Mouse (Mus musculus): Measurements from ENCODE around the gene Smok2b.
"Not testable (repeated sequence)": the region's sequence is repeated elsewhere in the genome, so short reads cannot be mapped to it uniquely, and the experiment has no call there.

- TF ChIP-seq CTCF (IDR thresholded peaks at IDR 0.05; ENCODE audit: low read depth, low read length); POLR2A (IDR thresholded peaks at IDR 0.05; ENCODE audit: extremely low read depth, insufficient read depth, low read length): not testable (repeated sequence)
Observed at GRCm38 (mm10) chr17:13240807-13241727, 11.0 kb downstream of the Smok2b start.
